Mouse (Mus musculus) cerebellum, adult 2 months (tissue): ENCODE data around the gene Olfr816. TPM values are rescaled to one million over a fixed set of nuclear protein-coding genes. Genes with fewer than 3 reads are reported as not detected.
"Not testable (repeated sequence)": the region's sequence is repeated elsewhere in the genome, so short reads cannot be mapped to it uniquely, and the experiment has no call there.

Source experiments
- DNase-seq, 2 experiments: peaks; one replicate each; pipeline ENCODE4 v3.0.0; 2021
- H3K27ac ChIP-seq: fragments of 200-500 bp; 2 replicates; pipeline ENCODE4 v1.5.1; 2012; ENCODE audit warnings: low read length, control low read depth, inconsistent platforms; ENCODE audit not compliant: insufficient read depth
- H3K27me3 ChIP-seq: fragments of 200-500 bp; 2 replicates; pipeline ENCODE4 v1.6.1; 2012; ENCODE audit warnings: inconsistent platforms, mild to moderate bottlenecking, low read length, moderate library complexity; ENCODE audit not compliant: control insufficient read depth, insufficient read depth
- H3K4me1 ChIP-seq: fragments of 200-500 bp; 2 replicates; pipeline ENCODE4 v1.6.1; 2011; ENCODE audit warnings: low read length; ENCODE audit not compliant: control insufficient read depth, insufficient read depth
- H3K4me3 ChIP-seq: fragments of 200-500 bp; replicated peaks from 2 replicates; pipeline ENCODE3; 2011; ENCODE audit warnings: mild to moderate bottlenecking, low read depth, low read length, control low read depth; ENCODE audit not compliant: insufficient read depth
- CTCF ChIP-seq: fragments of 200-500 bp; IDR thresholded peaks from 2 replicates; pipeline ENCODE4 v1.5.1; 2011; ENCODE audit warnings: low read depth, mild to moderate bottlenecking, control low read depth, low read length, moderate library complexity, borderline replicate concordance; ENCODE audit not compliant: insufficient read depth
- POLR2A ChIP-seq: fragments of 200-500 bp; IDR thresholded peaks from 2 replicates; pipeline ENCODE4 v1.6.1; 2011; ENCODE audit warnings: low read length, control low read depth, borderline replicate concordance; ENCODE audit not compliant: insufficient read depth
- WGBS: fragments of 180-500 bp; shearing (Covaris S2); methylation state at CpG from one replicate; pipeline ENCODE4 v1.1.7; 2018; 5-methylcytosine and 5-hydroxymethylcytosine counted together
- polyA plus RNA-seq: library from polyadenylated mRNA; depleted of rRNA; stranded (reverse); fragments of >200 nt; gene quantifications from 2 replicates; pipeline ENCODE4 v1.2.3, GENCODE M21; 2012; rRNA removed

Olfr816 gene
- not detected in 2 replicates for polyA plus RNA-seq

GRCm38 (mm10) chr10:129915497-129915896, at the start of gene Olfr816:
Gene Olfr816 (minus strand): TSS chr10:129915597.
- no peak for TF ChIP-seq CTCF
- no peak for TF ChIP-seq POLR2A
- DNase-seq = no peak
- H3K4me1 ChIP-seq = no peaks in the 10 kb centered on the region
- H3K27me3 ChIP-seq = no peaks in the 10 kb centered on the region
- no peak within 1 kb of the TSS for H3K27ac ChIP-seq
- no peak within 1 kb of the TSS for H3K4me3 ChIP-seq
- 50% methylated on average over 1 of the region's 1 CpGs for WGBS

- no peak for DNase-seq
- Histone ChIP-seq H3K27me3 (no peaks in the 10 kb centered on the region), H3K4me1 (no peaks in the 10 kb centered on the region), H3K27ac (no peak within 1 kb of the TSS), H3K4me3 (no peak within 1 kb of the TSS)
- TF ChIP-seq CTCF = no peak
- TF ChIP-seq POLR2A = no peak
- WGBS = 94% methylated on average over 2 of the region's 2 CpGs
Measured at GRCm38 (mm10) chr10:129949000-129949399, 33.6 kb upstream of the Olfr816 start, which contains the start of gene Olfr818. Gene Olfr818 (minus strand): TSS chr10:129949100.

GRCm38 (mm10) chr10:129905767-129906166, 9.6 kb downstream of the Olfr816 start, which contains the start of gene Olfr815:
Gene Olfr815 (minus strand): TSS chr10:129905867.
- DNase-seq, H3K4me3 ChIP-seq, H3K27me3 ChIP-seq, H3K27ac ChIP-seq, H3K4me1 ChIP-seq: not testable (repeated sequence)
- 89% methylated on average over 1 of the region's 1 CpGs for WGBS

- Histone ChIP-seq H3K4me1 (no peaks in the 10 kb centered on the region), H3K27ac (no peak overlapping the region), H3K27me3 (no peaks in the 10 kb centered on the region), H3K4me3 (no peak overlapping the region)
- 92% methylated on average over 7 of the region's 7 CpGs for WGBS
- no peak for DNase-seq
- TF ChIP-seq CTCF = no peak
- TF ChIP-seq POLR2A = no peak
Measured at GRCm38 (mm10) chr10:129885934-129886333, 29.5 kb downstream of the Olfr816 start.

GRCm38 (mm10) chr10:129885496-129885895, 29.9 kb downstream of the Olfr816 start:
- not testable (repeated sequence) for H3K4me1 ChIP-seq, H3K27me3 ChIP-seq, H3K27ac ChIP-seq, DNase-seq, H3K4me3 ChIP-seq
- whole genome bisulfite sequencing = 81% methylated on average over 6 of the region's 6 CpGs

- H3K4me1 ChIP-seq, DNase-seq, H3K27me3 ChIP-seq, H3K4me3 ChIP-seq, H3K27ac ChIP-seq: not testable (repeated sequence)
- WGBS = 60% methylated on average over 1 of the region's 1 CpGs
Measured at GRCm38 (mm10) chr10:129879751-129880150, 35.6 kb downstream of the Olfr816 start, which contains the start of gene Olfr814. Gene Olfr814 (minus strand): TSS chr10:129879851.

Other genes starting within 250 kb of the Olfr816 start
- not detected in 2 replicates for gene Olfr801, start 241.7 kb downstream of the Olfr816 start, polyA plus RNA-seq
- not detected in 2 replicates for gene Olfr802, start 227.4 kb downstream of the Olfr816 start, polyA plus RNA-seq
- not detected in 2 replicates for gene Olfr803, start 221.3 kb downstream of the Olfr816 start, polyA plus RNA-seq
- gene Olfr804, start 212.4 kb downstream of the Olfr816 start, polyA plus RNA-seq = not detected in 2 replicates
- not detected in 2 replicates for gene Olfr805, start 186.2 kb downstream of the Olfr816 start, polyA plus RNA-seq
- gene Olfr806, start 173.7 kb downstream of the Olfr816 start, polyA plus RNA-seq = not detected in 2 replicates
- not detected in 2 replicates for gene Olfr807, start 157.8 kb downstream of the Olfr816 start, polyA plus RNA-seq
- gene Olfr808, start 150.1 kb downstream of the Olfr816 start, polyA plus RNA-seq = not detected in 2 replicates
- gene Olfr809, start 141.0 kb downstream of the Olfr816 start, polyA plus RNA-seq = not detected in 2 replicates
- gene Olfr810, start 120.7 kb downstream of the Olfr816 start, polyA plus RNA-seq = not detected in 2 replicates
- not detected in 2 replicates for gene Olfr811, start 111.2 kb downstream of the Olfr816 start, polyA plus RNA-seq
- not detected in 2 replicates for gene Olfr812, start 69.5 kb downstream of the Olfr816 start, polyA plus RNA-seq
- not detected in 2 replicates for gene Olfr813, start 60.2 kb downstream of the Olfr816 start, polyA plus RNA-seq
- not detected in 2 replicates for gene Olfr814, start 35.7 kb downstream of the Olfr816 start, polyA plus RNA-seq
- gene Olfr815, start 9.7 kb downstream of the Olfr816 start, polyA plus RNA-seq = not detected in 2 replicates
- gene Olfr818, start 33.5 kb upstream of the Olfr816 start, polyA plus RNA-seq = not detected in 2 replicates
- not detected in 2 replicates for gene Olfr819, start 51.7 kb upstream of the Olfr816 start, polyA plus RNA-seq
- gene Olfr247, start 60.5 kb upstream of the Olfr816 start, polyA plus RNA-seq = not detected in 2 replicates
- not detected in 2 replicates for gene Gm10310, start 69.5 kb upstream of the Olfr816 start, polyA plus RNA-seq
- not detected in 2 replicates for gene Olfr820, start 97.0 kb upstream of the Olfr816 start, polyA plus RNA-seq
- gene Olfr821, start 114.8 kb upstream of the Olfr816 start, polyA plus RNA-seq = not detected in 2 replicates
- not detected in 2 replicates for gene Olfr822, start 155.6 kb upstream of the Olfr816 start, polyA plus RNA-seq
- gene Olfr823, start 199.8 kb upstream of the Olfr816 start, polyA plus RNA-seq = not detected in 2 replicates
- not detected in 2 replicates for gene Olfr824, start 214.4 kb upstream of the Olfr816 start, polyA plus RNA-seq